Mouse (Mus musculus): ENCODE data around the gene Mrpl51. TPM values are rescaled to one million over a fixed set of nuclear protein-coding genes. Genes with fewer than 3 reads are reported as not detected.

The Mrpl51 gene
- polyA plus RNA-seq, 1 experiment = 132 TPM

DNA sequence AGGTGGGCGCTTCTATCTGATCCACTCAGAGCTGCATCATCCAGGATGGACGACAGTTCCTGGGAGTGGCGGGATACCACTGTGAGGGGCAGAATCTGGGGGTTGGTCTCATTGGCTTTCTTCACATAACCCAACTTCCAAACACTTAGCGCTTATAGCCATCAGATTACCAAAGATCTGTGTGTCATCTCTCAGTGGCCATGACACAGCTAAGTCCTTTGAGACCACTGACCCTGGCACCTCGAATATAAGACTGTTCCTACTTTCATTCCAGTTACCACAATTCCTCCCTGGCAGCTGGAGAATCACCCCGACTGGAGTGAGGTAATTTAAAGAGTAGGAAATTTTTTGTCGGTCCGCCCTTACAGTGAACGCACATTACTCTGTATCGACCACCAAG, 5.4 kb upstream of the Mrpl51 start:
- Histone ChIP-seq H3K4me2 (ENCODE audit: low read depth) (no peak overlapping the region), H3ac (ENCODE audit: control insufficient read depth, insufficient read length) (no peak overlapping the region), H3K4me3 (no peak overlapping the region), H3K27me3 (ENCODE audit: control insufficient read depth, insufficient read depth, insufficient read length) (no peaks in the 10 kb centered on the region), H3K36me3 (ENCODE audit: control insufficient read depth, insufficient read depth) (peaks cover 43% of the 10 kb centered on the region), H3K79me2 (ENCODE audit: control insufficient read depth, insufficient read depth) (peaks cover 32% of the 10 kb centered on the region)
- no peak for TF ChIP-seq TCF12 (IDR thresholded peaks at IDR 0.05; ENCODE audit: insufficient read depth, poor library complexity, severe bottlenecking)
- TF ChIP-seq CEBPB (IDR thresholded peaks at IDR 0.05; ENCODE audit: insufficient read depth, poor library complexity, severe bottlenecking) = no peak
- TF ChIP-seq POLR2A (IDR thresholded peaks at IDR 0.05; ENCODE audit: insufficient read length, low read depth) = no peak
- no peak for TF ChIP-seq E2F4 (IDR thresholded peaks at IDR 0.05; ENCODE audit: insufficient read depth)

DNA sequence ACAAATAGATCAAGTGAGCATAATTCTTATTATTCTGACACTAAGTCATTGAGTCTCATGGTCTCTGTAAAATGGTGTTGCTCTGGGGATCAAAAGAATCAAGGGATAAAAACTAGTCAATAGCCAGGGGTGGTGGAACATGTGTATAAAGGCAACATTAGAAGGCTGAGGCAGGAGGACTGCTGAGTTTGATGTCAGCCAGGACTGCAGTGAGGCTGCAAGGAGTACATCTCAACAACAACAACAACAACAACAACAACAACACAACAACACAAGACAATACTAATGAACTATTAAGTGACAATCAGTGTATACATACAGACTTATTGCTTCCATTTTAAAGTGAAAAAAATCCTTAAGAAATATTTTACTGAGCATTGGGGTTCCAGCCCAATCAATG, 785 bp upstream of the Mrpl51 start:
- peak overlapping the region; percentile 71 for H3ac ChIP-seq (ENCODE audit: control insufficient read depth, insufficient read length)
- peaks cover 29% of the 10 kb centered on the region for H3K36me3 ChIP-seq (ENCODE audit: control insufficient read depth, insufficient read depth)
- peak overlapping the region; percentile 92 for H3K4me3 ChIP-seq
- peaks cover 57% of the 10 kb centered on the region for H3K79me2 ChIP-seq (ENCODE audit: control insufficient read depth, insufficient read depth)
- no peaks in the 10 kb centered on the region for H3K27me3 ChIP-seq (ENCODE audit: control insufficient read depth, insufficient read depth, insufficient read length)
- H3K4me2 ChIP-seq (ENCODE audit: low read depth) = peak overlapping the region; percentile 58
- no peak for TF ChIP-seq SRF (IDR thresholded peaks at IDR 0.05; ENCODE audit: control insufficient read depth, insufficient read length, low read depth)
- TF ChIP-seq MAX (IDR thresholded peaks at IDR 0.05; ENCODE audit: low read depth) = no peak
- TF ChIP-seq E2F4 (IDR thresholded peaks at IDR 0.05; ENCODE audit: insufficient read depth) = no peak
- no peak for TF ChIP-seq POLR2AphosphoS2 (IDR thresholded peaks at IDR 0.05; ENCODE audit: insufficient read length, low read depth)

DNA sequence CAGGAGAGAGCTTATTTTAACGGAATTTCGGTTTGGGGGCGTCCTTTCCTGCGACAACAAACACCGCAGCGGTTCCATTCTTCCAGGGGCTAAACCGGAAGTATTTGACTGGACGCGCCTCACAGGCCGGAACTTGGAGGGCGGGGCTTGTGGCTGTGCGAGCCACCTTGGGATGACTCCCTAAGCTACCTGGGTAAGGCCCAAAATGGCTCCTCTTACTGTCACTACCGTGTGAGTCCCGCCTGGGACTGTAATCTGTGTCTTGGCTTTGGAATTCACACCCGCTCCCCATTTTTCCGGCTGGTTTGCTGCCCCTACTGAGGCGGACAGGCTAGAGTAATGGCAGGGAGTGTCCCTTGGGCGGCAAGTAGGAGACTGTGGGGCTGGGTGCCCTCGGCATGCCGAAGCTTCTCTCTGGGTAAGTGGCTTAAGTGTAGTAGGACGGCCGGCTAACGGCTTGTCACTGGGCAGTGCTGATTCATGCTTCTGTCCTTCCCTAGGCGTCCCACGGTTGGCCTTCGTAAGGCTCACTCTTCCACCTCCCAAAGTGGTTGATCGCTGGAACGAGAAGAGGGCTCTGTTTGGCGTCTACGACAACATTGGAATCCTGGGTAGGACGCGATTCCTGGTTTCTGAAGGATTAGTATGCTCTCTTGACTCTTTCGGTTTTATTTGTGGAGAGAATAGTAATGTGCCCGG, 564 bp downstream of the Mrpl51 start:
- H3K4me2 ChIP-seq (ENCODE audit: low read depth) = peak overlapping the region; percentile 86
- peaks cover 15% of the 10 kb centered on the region for H3K36me3 ChIP-seq (ENCODE audit: control insufficient read depth, insufficient read depth)
- no peak for TF ChIP-seq TCF3 (IDR thresholded peaks at IDR 0.05; ENCODE audit: insufficient read length, low read depth)
- no peak for TF ChIP-seq MYOG (IDR thresholded peaks at IDR 0.05; ENCODE audit: control insufficient read depth in 1 of 3, insufficient read depth in 1 of 3, insufficient read length in 2 of 3, low read depth in 2 of 3)
- TF ChIP-seq TCF12 (IDR thresholded peaks at IDR 0.05; ENCODE audit: insufficient read depth, poor library complexity, severe bottlenecking) = no peak
- TF ChIP-seq E2F4 (IDR thresholded peaks at IDR 0.05; ENCODE audit: insufficient read depth) = peak; percentile 12
- H3ac ChIP-seq (ENCODE audit: control insufficient read depth, insufficient read length) = peak overlapping the region; percentile 71
- peaks cover 57% of the 10 kb centered on the region for H3K79me2 ChIP-seq (ENCODE audit: control insufficient read depth, insufficient read depth)
- no peaks in the 10 kb centered on the region for H3K27me3 ChIP-seq (ENCODE audit: control insufficient read depth, insufficient read depth, insufficient read length)
- H3K4me3 ChIP-seq = peak overlapping the region; percentile 92

DNA sequence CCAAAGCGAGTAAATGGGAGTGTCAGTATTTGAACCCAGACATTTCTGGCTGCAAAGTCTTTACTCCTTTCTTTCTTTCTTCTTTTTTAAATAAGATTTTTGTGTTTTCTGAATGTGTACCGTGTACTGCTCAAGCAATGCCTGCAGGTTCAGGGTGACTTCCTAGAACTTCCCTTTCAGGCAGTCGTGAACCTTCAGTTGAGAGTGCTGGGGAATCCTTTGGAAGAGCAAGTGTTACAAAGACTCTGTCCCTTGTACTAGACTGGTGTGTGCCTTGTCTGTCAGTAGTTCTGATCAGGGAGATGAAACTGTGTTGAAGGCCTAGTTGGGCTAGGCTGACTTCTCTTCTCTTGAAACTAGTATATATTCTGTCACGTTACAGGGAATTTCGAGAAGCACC, 1.2 kb downstream of the Mrpl51 start:
- Histone ChIP-seq H3K27me3 (ENCODE audit: control insufficient read depth, insufficient read depth, insufficient read length) (no peaks in the 10 kb centered on the region), H3K36me3 (ENCODE audit: control insufficient read depth, insufficient read depth) (peaks cover 14% of the 10 kb centered on the region), H3K4me3 (peak overlapping the region; percentile 92), H3K4me2 (ENCODE audit: low read depth) (peak overlapping the region; percentile 86), H3K79me2 (ENCODE audit: control insufficient read depth, insufficient read depth) (peaks cover 57% of the 10 kb centered on the region), H3ac (ENCODE audit: control insufficient read depth, insufficient read length) (peak overlapping the region; percentile 71)
- TF ChIP-seq TCF12 (IDR thresholded peaks at IDR 0.05; ENCODE audit: insufficient read depth, poor library complexity, severe bottlenecking) (no peak), SRF (IDR thresholded peaks at IDR 0.05; ENCODE audit: control insufficient read depth, insufficient read length, low read depth) (no peak), POLR2A (IDR thresholded peaks at IDR 0.05; ENCODE audit: insufficient read length, low read depth) (no peak), USF1 (IDR thresholded peaks at IDR 0.05; ENCODE audit: low read depth) (no peak), REST (IDR thresholded peaks at IDR 0.05; ENCODE audit: insufficient read depth, insufficient read length) (no peak), CEBPB (IDR thresholded peaks at IDR 0.05; ENCODE audit: insufficient read depth, poor library complexity, severe bottlenecking) (no peak), MAX (IDR thresholded peaks at IDR 0.05; ENCODE audit: low read depth) (no peak), TCF3 (IDR thresholded peaks at IDR 0.05; ENCODE audit: insufficient read length, low read depth) (no peak), E2F4 (IDR thresholded peaks at IDR 0.05; ENCODE audit: insufficient read depth) (no peak), POLR2AphosphoS2 (IDR thresholded peaks at IDR 0.05; ENCODE audit: insufficient read length, low read depth) (no peak), MYOD1 (IDR thresholded peaks at IDR 0.05; ENCODE audit: control insufficient read depth in 1 of 3, insufficient read length in 2 of 3, low read depth in 2 of 3) (no peak), MYOG (IDR thresholded peaks at IDR 0.05; ENCODE audit: control insufficient read depth in 1 of 3, insufficient read depth in 1 of 3, insufficient read length in 2 of 3, low read depth in 2 of 3) (no peak)

DNA sequence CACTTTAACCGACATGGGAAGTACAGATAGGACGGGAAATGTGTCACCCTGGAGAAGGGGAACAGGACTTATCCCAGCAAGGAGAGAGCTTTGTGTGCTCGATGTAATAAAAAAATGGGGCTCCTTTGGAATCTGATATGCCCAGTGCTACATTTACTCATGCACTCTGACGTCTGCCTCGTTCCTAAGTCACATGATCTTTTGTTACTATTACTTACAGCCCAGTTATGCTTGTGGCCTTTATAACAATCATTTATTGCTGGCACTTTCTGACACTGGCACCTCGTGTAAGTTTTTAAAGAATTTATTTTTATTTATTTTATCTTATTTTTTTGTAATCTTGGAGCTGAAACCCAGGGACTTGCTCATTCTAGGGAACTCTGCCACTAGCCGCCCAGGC, 1.8 kb downstream of the Mrpl51 start:
- Histone ChIP-seq H3K27me3 (ENCODE audit: control insufficient read depth, insufficient read depth, insufficient read length) (no peaks in the 10 kb centered on the region), H3K79me2 (ENCODE audit: control insufficient read depth, insufficient read depth) (peaks cover 54% of the 10 kb centered on the region), H3ac (ENCODE audit: control insufficient read depth, insufficient read length) (no peak overlapping the region), H3K4me3 (peak overlapping the region; percentile 92), H3K4me2 (ENCODE audit: low read depth) (peak overlapping the region; percentile 86), H3K36me3 (ENCODE audit: control insufficient read depth, insufficient read depth) (peaks cover 14% of the 10 kb centered on the region)
- TF ChIP-seq MAX (IDR thresholded peaks at IDR 0.05; ENCODE audit: low read depth) = no peak
- no peak for TF ChIP-seq SRF (IDR thresholded peaks at IDR 0.05; ENCODE audit: control insufficient read depth, insufficient read length, low read depth)
- peak; percentile 61 for TF ChIP-seq USF1 (IDR thresholded peaks at IDR 0.05; ENCODE audit: low read depth)
- TF ChIP-seq MYOG (IDR thresholded peaks at IDR 0.05; ENCODE audit: control insufficient read depth in 1 of 3, insufficient read depth in 1 of 3, insufficient read length in 2 of 3, low read depth in 2 of 3) = no peak
- no peak for TF ChIP-seq POLR2A (IDR thresholded peaks at IDR 0.05; ENCODE audit: insufficient read length, low read depth)

Data from myocyte (in vitro differentiated cells).